Mouse (Mus musculus): ENCODE data around the gene Vmn1r225.
"Not testable (repeated sequence)": the region's sequence is repeated elsewhere in the genome, so short reads cannot be mapped to it uniquely, and the experiment has no call there.

Vmn1r225 gene

GRCm38 (mm10) chr17:20497858-20498257 is at the start of gene Vmn1r225:
TSS of gene Vmn1r225 (plus strand) at chr17:20498158.
- DNase-seq = no peak

- DNase-seq = no peak
Observed at GRCm38 (mm10) chr17:20473311-20473710, 24.6 kb upstream of the Vmn1r225 start.

GRCm38 (mm10) chr17:20481231-20481630 is 16.7 kb upstream of the Vmn1r225 start, which contains the start of gene Vmn2r108:
TSS of gene Vmn2r108 (minus strand) at chr17:20481331.
- no peak for DNase-seq

GRCm38 (mm10) chr17:20508247-20508646 is 10.3 kb downstream of the Vmn1r225 start:
- DNase-seq = not testable (repeated sequence)

Data from B cell, adult 2 months (primary cell).